Mouse (Mus musculus): ENCODE measurements around the gene Hoxd11.

The Hoxd11 gene

GRCm38 (mm10) chr2:74709465-74710419 is 30.4 kb downstream of the Hoxd11 start:
- DNase-seq (ENCODE audit: low spot score in 2 of 2), result no peak

- no peak for DNase-seq (ENCODE audit: low spot score in 2 of 2)
These were observed 31.7 kb downstream of the Hoxd11 start for GRCm38 (mm10) chr2:74710929-74711543.

- no peak for DNase-seq (ENCODE audit: low spot score in 2 of 2)
These were observed 32.6 kb downstream of the Hoxd11 start, which contains the start of the genes Hoxd3 and Hoxd4 for GRCm38 (mm10) chr2:74711721-74712621. Hoxd3 (plus strand) TSS chr2:74711927. Hoxd4 (plus strand) TSS chr2:74711929.

GRCm38 (mm10) chr2:74713239-74714150 is 34.1 kb downstream of the Hoxd11 start:
- DNase-seq (ENCODE audit: low spot score in 2 of 2), result no peak

- DNase-seq (ENCODE audit: low spot score in 2 of 2), result no peak
These were observed 34.9 kb downstream of the Hoxd11 start for GRCm38 (mm10) chr2:74714156-74714789.

GRCm38 (mm10) chr2:74714881-74715280 is 35.5 kb downstream of the Hoxd11 start:
- no peak for DNase-seq (ENCODE audit: low spot score in 2 of 2)

- peak; percentile 37 to 68 for DNase-seq (ENCODE audit: low spot score in 2 of 2)
These were observed 36.3 kb downstream of the Hoxd11 start for GRCm38 (mm10) chr2:74715504-74716241.

- no peak for DNase-seq (ENCODE audit: low spot score in 2 of 2)
These were observed 41.0 kb downstream of the Hoxd11 start for GRCm38 (mm10) chr2:74720384-74720783.

GRCm38 (mm10) chr2:74720955-74721491 is 41.7 kb downstream of the Hoxd11 start:
- no peak for DNase-seq (ENCODE audit: low spot score in 2 of 2)

- no peak for DNase-seq (ENCODE audit: low spot score in 2 of 2)
These were observed 42.5 kb downstream of the Hoxd11 start for GRCm38 (mm10) chr2:74721882-74722281.

- no peak for DNase-seq (ENCODE audit: low spot score in 2 of 2)
These were observed 43.6 kb downstream of the Hoxd11 start for GRCm38 (mm10) chr2:74722949-74723348.

GRCm38 (mm10) chr2:74724244-74725015 is 45.1 kb downstream of the Hoxd11 start:
- no peak for DNase-seq (ENCODE audit: low spot score in 2 of 2)

- no peak for DNase-seq (ENCODE audit: low spot score in 2 of 2)
These were observed 45.8 kb downstream of the Hoxd11 start for GRCm38 (mm10) chr2:74725171-74725570.

- no peak for DNase-seq (ENCODE audit: low spot score in 2 of 2)
These were observed 47.2 kb downstream of the Hoxd11 start, which contains the start of gene Gm28230 for GRCm38 (mm10) chr2:74726551-74726950. Gm28230 (plus strand) TSS chr2:74726728.

GRCm38 (mm10) chr2:74726973-74727639 is 47.7 kb downstream of the Hoxd11 start:
- DNase-seq (ENCODE audit: low spot score in 2 of 2), result no peak

GRCm38 (mm10) chr2:74727640-74728302 is 48.4 kb downstream of the Hoxd11 start:
- no peak for DNase-seq (ENCODE audit: low spot score in 2 of 2)

- DNase-seq (ENCODE audit: low spot score in 2 of 2), result no peak
These were observed 48.9 kb downstream of the Hoxd11 start for GRCm38 (mm10) chr2:74728303-74728680.

Measured in frontal cortex, postnatal 14 days (tissue).